In the genomic region with DNA sequence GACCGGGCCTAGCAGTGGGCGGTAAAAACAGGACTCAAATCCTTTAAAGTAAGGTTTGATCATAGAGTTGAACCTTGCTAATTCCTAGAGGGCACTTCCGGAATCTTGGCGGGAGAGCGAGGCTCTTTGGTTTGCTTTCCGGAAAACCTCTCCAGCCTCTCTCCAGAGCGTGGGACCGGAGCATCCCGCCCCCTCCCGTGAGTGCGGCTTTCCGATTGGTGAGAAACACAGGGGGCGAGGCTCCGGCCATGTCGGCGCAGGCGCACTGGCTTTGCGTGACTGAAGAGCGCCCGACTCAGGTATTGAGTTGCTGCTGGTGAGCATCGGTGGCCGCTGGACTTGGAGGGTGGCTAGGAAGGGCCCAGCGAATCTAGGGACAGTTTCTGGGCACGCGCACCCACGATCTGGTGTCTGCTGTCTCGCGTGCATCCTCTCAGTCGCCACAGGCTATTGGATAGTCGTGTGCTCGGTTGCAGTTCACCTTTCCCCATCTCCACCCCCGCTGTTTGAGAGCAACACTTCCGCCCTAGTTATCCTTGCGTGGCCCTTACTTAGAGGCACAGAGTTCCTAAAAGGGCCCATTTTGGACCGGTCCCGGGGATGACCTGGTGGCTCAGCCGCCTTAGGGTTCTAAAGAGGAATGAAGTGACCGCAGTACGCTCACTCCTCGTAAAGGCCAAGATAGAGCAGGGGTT, we compare ENCODE assay signal across 8 mouse cellular contexts. TPM values are rescaled to one million over a fixed set of nuclear protein-coding genes. Genes with fewer than 3 reads are reported as not detected.
DNase-seq lines count a peak whose midpoint lies in the region; ATAC-seq and TF ChIP-seq lines count a peak whose summit lies in the region.

A gene (plus strand): TSS at position 237 of the 695 bp plus-strand sequence.

- no peaks in the 10 kb centered on the region for H3K9me3 ChIP-seq in megakaryocyte, embryonic 14.5 days

- H3K27me3 ChIP-seq in megakaryocyte, embryonic 14.5 days (replicated peaks) = peaks cover 8% of the 10 kb centered on the region

- DNase-seq in gastrocnemius, adult 8-10 months (ENCODE audit: low spot score in 2 of 2) = peak; percentile 94 to 95
- peak; percentile 93 for DNase-seq in hindlimb bud, embryonic 11.5 days (ENCODE audit: extremely low spot score, low read depth, low spot score)
- peak; percentile 93 to 97 for DNase-seq in left cerebral cortex, adult 8-10 months (ENCODE audit: low spot score in 2 of 2)
- DNase-seq in right cerebral cortex, postnatal 10 days (ENCODE audit: low spot score in 2 of 2) = peak; percentile 99
- peak; percentile 96 for DNase-seq in urinary bladder, postnatal 25 days (ENCODE audit: low spot score)

- TF ChIP-seq CTCF in cortical plate, adult 2 months (IDR thresholded peaks at IDR 0.05; ENCODE audit: extremely low read depth, insufficient read depth, low read length) = no peak

- peak within 1 kb of the TSS; percentile 68 for H3K4me3 ChIP-seq in cortical plate, adult 2 months (ENCODE audit: insufficient read depth, low read length)
- H3K4me3 ChIP-seq in megakaryocyte, embryonic 14.5 days (replicated peaks) = peak within 1 kb of the TSS; percentile 99

- TF ChIP-seq POLR2A in cortical plate, adult 2 months (IDR thresholded peaks at IDR 0.05; ENCODE audit: extremely low read depth, insufficient read depth, low read length) = peak; percentile 93

- H3K4me1 ChIP-seq in cortical plate, adult 2 months (ENCODE audit: control insufficient read depth, insufficient read depth, low read length) = peaks cover 3% of the 10 kb centered on the region
- peaks cover 21% of the 10 kb centered on the region for H3K4me1 ChIP-seq in megakaryocyte, embryonic 14.5 days

- peaks cover 32% of the 10 kb centered on the region for H3K36me3 ChIP-seq in megakaryocyte, embryonic 14.5 days (replicated peaks; ENCODE audit: low read length)

- H3K27ac ChIP-seq in cortical plate, adult 2 months (ENCODE audit: insufficient read depth, low read length) = no peak within 1 kb of the TSS

- ATAC-seq in activated CD4-positive, CD25-positive, alpha-beta regulatory T cell, adult 4 months = peak; percentile 97

RNA-seq across cellular contexts. Expression of the gene that starts here (rescaled TPM):
- 10 to 100 TPM; 10.6 to 13.0 TPM for polyA plus RNA-seq in activated CD4-positive, CD25-positive, alpha-beta regulatory T cell, adult 4 months (2017; shearing (Covaris generic))
- polyA plus RNA-seq in cortical plate, adult 2 months (2012; rRNA removed) = 10.4 and 10.7 TPM in 2 replicates
- total RNA-seq in gastrocnemius, adult 8-10 months (2022) = 1 to 10 TPM; 1.7 to 5.9 (median 3.7) TPM
- 1 to 10 TPM; 6.2 to 8.4 (median 7.7) TPM for total RNA-seq in left cerebral cortex, adult 8-10 months (2022)
- polyA plus RNA-seq in megakaryocyte, embryonic 14.5 days (2012; ENCODE audit: insufficient read depth, low replicate concordance) = 2.3 TPM in 1 of 2 replicates, not detected in the other
